Mouse (Mus musculus) spleen, adult 12 weeks (tissue): Measurements from ENCODE around the gene Vti1a.

Experiments
- DNase-seq: peaks from one replicate; pipeline ENCODE4 v3.0.0; 2022; ENCODE audit warnings: low spot score

Vti1a gene

DNA sequence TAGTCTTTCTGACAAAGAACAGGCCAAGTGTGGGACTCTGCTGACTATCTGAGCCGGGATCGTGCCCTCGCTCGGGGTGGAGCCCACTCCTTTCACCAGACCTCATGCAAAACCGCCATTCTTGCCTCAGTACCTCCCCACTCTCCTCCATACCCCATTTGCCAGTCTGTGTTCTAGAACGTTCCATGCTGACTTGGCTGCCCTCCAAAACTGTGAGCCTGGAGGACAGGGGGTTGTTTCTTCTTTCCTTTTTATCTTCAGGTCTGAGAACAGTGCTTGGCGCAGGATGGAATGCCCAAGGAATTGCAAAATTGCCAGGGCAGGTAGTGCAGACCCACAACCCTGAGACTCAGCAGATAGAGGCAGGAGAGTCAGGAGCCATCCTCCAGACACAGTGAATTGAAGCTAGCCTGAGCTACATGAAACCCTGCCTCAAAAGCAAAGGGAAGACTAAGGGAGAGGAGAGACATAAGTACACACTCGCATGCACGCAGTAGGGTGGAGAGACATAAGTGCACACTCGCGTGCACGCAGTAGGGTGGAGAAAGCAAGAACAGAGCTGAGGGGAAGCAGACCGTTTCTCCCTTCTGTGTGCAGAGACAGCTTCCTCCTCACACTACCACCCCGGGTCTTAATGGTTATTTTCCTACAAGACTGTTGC is 246.5 kb downstream of the Vti1a start:
- DNase-seq, result no peak

DNA sequence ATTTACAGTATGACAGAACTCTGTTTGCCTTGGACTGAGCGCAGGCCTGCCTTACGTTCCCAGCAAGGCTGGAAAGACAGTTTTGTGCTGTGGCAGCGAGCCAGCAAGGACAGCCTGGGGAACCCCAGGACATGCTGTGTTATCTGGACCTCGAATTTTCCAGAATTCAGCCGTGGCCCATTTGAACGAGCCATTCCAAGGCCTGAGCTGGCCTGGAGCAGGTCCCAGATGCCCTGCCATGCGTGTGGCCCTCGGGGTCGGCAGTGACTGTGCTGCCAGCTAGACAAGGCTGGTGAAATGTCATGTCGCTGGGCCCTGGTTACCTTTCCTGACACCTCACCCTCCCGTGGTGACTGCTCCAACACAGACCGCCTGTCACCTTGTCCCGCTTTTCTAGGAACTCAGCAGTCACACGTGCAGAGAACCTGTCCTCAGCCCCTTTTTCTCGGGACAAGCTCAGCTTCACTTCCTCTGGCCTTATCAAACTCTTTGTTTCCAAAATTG is 247.1 kb downstream of the Vti1a start:
- DNase-seq, result no peak

DNA sequence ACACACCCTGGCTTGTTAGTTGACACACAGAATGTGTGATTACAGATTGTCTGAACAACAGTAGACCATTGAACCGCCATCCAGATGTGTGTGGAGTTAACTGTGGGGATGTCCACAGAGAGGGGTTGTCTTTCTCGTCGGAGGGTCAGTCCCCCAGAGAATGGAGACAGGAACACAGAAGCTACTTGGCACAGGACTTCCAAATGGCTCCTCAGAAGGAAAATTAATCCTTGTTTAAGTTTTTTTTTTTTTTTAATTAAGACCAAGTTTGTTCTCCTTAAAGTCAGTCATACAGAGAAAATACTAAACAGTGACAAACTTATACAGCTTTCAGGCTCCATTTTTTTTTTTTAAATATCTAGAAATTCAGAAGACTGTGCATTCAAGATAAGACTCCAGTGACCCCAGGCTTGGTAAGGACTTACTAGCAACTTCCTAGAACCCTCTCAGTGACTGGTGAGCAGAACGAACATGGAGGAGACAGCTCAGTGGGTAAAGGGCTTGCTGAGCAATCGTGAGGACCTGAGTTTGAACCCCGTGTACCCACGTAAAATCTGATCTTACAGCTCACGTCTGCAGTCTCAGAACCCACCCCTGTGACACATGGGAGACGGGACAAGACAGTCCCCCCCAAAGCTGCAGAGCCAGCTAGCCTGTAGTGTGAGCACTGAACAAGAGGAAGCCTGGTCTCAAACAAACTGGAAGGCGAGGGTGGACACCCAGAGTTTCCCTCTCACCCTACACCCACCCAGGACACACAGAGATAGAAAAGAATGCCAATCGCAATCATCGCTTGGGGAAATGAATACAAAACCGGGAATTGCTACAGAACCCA is 248.2 kb downstream of the Vti1a start:
- no peak for DNase-seq

DNA sequence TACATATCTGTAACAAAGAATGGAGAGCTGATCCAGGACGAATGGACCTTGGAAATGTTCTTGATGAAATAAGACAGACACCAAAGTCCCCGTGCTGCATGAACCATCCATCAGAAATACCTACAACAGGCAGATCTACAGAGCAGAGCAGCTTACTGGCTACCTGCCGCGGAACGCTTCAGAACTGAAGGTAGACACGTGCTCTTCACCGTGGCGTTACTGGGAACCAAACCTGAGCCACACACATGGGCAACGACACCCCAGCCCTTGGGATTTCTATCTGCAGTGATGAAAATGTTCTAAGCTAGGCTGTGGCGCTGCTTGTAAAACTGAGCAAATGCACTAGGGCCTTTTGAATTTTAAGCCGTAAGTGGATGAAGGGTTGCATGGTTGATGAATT is 249.0 kb downstream of the Vti1a start:
- DNase-seq, result no peak

DNA sequence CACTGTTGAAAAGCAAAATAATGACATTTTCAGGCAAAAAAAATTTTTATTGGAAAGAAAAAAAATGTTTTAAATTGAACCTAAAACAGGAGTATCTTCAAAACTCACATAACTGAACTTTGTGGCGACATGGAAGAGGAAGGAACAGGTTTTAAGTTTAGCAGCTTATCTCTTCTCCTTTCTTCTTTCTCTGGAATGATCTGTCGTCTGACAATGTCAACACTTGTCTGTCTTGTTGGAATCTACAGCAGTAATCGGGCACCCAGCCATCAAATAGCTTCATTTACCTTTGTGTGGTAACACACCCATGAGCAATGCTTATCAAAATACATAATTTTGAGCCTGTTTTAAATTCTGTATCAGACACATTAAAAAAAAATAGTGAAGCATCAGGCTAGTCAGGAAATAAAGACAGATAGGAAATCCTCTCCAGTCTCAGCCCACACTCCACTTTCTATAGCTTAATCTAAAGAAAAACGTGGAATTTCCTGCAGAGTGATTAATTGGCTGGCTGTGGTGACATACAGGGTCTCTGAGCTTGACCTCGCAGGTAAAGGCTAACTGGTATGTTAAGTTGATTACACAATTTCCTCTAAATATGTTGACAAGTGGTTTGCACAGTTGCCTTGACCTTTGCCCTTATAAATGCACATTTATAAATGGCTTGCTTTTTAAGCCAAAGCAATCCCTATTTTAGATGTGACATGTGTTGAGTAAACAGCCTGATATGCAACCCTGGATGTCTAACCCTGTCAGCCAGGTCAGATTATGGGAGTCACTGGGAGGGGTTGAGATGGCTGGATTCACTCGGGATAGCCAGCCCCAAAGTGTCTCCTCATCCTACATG is 249.7 kb downstream of the Vti1a start:
- no peak for DNase-seq

DNA sequence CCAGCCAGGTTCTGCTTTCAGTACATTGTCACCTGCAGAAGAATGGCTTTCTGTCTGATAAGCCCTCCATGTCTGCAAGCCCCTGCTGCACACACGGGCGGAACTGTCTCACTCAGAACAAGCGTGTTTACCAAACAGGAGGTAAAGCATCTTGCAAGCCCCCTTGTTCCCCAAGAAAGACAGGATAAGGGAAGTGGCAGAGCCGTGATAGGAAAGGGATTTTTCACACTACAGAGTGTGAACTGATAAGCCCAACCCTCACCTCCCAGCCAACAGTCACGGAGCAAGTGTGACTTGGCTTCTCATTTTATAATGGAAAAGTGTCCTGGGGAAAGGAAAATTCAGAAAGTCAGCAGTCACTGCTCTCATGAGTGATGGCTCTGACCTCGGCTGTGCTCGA is 253.0 kb downstream of the Vti1a start:
- DNase-seq, result no peak

DNA sequence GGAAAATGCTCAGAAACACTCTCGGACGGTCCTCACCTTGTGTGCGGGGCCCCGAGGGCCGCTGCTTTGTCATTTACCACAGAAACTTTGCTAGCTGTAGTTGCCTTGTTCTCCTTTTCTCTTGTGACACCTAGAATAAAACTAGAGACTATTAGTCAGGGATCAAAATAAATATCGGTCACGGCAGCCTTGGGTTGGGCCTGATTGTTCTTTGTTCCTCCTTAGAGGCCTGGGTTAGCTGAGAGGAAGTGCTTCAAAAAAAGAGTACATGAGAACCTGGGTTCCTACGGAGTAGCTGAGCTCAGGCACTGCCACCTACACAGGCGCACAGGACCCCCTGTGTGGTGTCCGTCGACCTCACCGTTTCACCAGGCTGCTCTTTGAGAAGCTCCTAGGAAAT is 253.8 kb downstream of the Vti1a start:
- DNase-seq, result no peak

DNA sequence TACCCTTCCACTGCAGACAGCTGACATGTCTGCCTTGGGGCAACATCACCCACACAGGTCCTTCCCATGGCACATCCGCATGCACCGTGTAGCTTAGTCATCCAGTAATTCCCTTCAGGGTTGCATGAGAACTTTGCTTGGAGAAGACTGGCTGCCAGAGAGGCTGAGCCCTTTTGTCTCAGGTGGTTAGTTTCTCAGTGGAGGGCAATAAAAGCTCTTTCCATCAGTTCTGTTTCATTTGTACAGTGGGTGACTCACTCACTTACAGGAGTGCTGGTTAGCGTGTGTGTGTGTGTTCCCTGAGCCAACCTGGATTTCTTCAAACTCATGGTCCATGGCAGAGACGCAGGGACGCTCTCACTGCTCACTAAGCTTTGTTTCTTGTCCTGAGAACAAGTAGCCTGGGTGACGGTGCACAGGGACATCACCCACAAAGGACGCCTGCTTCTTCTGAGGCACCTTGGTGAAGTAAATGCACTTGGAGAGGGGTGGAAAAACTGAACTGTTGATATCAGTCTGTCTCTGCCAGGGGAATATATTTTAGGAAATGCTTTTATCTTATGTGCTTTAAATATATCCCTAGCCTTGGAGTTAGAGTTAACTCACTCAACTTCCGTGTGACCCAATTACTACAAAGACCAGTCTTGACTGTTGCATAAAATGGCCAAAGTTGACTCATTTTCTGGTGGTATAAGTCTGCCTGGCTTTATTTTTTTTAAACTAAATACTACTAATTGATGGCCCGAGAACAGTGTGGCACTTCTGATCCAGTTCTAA is 254.6 kb downstream of the Vti1a start:
- DNase-seq, result no peak

DNA sequence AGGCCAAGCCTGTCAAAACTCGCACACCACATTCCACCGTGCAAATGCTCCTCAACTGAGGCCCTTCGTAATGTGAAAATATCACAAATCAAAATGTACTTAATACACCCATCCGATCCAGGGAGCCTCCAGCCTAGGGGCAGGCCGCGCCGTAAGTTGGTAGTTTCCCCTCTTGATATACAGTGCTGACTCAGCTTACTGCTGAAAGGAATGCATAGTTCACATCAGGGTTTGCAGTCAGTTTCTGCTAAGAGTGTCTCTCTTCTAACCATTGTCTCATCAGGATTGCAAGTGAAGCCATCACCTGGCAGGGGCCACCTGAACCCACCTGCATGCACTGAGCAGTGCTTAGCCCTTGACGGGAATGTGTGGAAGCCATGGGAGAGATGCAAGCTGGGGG is 255.4 kb downstream of the Vti1a start:
- no peak for DNase-seq

DNA sequence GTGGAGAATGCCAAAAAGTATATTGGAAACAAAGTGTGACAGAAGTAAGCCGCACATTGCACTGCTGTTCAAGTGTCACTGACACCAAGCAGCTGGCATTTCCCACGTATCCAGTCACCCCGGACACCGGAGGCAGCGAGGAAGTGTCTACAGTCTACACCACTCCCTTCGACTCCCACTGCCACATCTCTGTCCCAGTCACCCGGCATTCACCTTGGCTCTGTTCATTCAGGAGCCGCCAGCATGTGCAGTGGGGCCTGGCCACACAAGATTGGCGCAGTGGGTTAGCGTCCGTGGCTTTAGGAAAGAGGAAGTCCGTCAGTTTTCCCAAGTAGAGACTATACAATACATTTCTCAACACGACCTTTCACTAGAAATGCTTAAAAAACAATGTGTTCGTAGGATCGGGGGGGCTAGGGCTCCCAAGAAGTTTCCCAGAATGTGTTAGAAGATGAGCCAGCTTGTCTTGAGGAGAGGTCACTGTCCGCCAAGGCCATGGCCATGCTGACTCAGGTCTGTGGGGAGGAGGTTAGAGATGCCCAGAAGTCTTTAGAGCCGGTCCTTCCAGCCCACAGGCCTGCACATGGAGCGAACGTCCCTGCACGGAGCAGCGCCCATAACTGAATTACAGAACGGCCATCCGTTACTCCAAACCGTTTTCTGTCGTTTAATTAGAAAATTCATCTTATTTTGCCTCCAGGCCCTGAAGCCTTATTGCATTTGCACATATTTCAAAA is 261.4 kb downstream of the Vti1a start:
- no peak for DNase-seq

DNA sequence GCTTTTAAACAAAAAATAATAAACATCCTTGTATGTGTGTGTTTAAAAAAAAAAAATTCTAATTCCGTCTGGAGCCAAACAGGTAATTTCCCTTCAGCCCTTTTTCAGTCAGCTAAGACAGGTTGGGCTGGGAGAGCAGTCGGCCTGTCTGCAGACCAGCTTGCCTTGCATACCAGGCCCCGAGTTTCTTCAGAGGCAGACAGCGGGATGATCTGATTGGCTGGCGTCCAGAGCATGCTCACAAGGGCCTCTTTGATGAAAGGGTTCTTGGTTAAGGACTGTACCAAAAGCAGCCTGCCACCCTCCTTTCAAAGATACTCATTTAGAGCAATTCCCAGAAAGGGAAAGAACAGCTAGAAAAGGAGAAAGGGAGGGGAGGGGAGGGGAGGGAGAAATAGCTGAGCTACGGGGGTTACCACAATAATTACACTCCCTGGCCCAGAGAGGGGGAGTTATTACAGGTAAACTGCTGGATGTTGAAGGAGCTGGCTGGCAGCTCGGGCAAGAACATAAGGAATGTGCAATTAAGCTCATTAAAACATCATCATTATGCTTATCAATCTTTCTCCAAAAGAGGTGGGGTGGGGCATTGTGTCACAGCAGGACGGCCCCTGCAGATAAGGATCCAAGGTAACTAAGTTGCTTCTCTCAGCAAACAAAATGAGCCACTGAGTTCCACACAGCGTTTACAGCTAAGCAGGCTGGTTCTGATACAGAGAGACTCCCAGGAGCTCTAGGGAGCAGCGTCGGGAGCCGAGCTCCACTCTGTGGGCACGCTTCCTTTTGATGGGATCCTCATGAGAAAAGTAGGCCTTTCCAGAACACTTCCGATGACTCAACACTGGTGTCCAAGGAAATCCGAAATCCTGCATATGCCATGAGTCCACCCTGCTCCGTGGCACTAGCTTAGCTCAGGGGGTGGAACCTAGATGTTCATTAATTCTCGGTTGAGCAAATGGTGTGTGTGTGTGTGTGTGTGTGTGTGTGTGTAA is 262.3 kb downstream of the Vti1a start:
- no peak for DNase-seq

DNA sequence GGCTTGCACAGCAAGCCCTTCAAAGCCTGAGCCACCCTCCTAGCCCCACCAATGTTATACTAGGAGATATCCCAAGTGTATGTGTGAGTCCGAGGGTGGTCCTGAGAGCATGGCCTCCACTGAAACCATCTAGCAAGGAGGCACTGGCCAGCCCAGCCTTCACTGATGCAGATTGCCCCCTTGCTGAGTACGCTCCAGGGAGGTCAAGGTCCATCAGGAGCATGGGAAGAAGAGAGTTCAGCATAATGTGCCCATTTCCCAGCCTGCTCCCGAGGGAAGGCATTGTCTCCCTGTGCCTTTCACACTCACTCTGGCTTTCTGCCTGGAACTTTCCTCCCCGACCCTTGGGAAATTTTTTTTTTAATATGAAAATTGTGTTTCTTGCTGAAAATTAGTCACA is 263.2 kb downstream of the Vti1a start:
- DNase-seq, result no peak

DNA sequence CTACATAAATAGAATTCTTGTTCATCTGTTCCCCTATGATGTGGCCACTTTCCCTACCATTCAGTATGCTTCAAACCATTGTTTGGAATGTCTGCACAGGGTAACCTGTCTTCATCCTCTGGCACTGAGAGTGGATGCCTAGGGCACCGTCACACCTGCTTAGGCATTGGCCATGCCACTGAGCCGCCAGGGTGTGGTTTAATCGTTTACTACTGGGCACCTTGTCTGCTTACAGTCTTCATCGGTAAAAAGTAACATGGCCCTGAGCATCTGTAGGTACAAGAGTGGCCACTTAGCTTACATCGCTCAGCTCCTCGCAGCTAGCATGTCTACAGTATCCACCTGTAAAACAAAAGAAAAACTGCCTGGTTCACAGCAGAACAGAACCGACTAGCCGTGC is 264.1 kb downstream of the Vti1a start:
- DNase-seq, result no peak

DNA sequence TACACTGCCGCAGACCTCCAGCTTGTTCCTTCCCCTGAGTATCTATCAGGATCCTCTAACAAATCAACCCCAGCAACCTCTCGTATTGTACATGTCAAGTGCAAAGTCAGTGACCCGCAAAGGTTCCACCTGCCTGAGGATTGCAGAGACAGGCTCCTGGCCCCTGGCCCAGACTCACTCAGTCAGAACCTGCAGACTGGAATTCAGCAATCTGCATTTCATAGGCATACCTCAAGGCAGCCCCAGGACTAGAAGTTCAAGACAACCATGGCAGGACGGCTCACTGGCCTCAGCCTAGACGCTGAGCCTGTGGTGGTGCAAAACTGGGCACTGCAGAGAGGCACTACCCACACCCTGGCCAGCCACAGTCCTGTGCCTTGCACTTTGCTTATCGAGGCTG is 264.6 kb downstream of the Vti1a start:
- DNase-seq, result no peak

DNA sequence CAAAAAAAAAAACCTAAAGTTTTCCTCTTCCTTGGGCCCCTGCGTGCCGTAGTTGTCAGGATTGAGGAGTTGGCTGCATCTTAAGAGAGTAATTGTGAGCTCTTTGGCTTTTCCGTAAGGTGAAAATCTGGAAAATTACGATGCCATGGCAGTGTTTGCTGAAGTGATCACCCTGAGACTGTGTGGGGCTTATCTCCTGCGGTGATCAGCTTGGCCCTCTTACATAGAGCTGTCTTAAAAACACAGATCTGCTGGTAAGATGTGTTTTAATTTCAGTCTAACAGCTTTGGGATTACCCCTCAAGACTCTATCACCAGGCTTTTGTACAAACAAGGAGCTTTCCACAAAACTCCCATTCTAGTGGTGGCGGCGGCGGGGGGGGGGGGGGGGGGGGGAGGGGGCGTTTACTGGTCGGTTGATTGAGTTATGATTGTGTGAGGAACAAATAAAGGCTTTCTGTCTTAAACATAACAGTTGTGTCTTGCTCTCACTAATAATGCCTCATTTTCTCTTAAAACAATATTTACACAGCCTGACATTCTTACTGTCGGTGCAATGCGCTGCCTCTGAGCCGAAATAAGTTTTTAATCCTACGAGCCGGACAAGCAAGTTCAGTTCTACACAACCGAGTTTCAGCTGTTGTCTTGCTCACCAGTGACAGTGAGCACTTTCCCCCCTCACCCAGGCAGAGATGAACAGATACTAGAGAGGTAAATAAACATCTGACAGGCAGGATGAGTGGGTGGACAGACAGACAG is 267.0 kb downstream of the Vti1a start:
- DNase-seq, result no peak

DNA sequence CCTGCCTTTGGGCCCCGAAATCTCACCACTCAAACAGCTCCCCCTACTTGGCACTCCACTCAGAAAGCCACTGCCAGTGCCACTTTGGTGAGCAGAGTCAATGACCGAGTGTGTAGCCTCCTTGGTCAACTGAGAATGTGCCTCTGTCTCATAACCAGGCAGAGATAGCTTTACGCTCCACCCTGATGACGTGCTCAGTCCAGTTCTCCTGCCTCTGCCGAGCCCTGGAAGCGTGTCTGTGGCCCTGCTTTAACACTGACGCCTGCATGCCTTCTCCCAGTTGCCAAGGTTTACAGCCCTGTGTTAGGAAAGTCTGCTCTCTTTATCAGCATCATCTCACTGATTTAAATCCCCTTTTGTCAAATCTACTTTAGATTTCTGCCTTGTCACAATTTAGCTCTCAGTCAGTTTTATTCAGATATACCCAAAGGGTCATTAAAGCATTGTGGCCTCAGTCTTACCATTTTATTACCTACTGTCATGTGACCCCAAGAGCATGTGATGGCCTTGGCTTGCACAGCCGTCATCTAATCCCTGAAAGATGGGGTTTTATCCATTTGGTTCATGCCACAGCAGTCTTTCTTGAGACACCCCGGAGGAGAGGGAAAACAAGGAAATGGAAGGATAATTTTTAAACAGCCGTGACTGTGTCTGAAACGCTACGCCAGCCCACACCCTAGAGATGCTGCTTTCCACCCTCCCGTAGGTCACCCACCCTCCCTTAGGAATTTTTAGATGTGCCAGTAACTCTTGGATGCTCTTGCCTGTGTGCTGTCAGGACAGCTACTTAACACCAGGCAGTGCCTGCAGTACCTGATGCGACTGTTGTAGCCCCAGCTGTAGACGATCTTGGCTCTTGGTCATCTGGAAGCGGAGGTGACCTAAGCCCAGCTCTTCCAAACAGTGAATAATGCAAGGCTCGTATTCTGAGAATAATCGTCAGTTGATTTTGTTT is 269.5 kb downstream of the Vti1a start:
- DNase-seq, result no peak

DNA sequence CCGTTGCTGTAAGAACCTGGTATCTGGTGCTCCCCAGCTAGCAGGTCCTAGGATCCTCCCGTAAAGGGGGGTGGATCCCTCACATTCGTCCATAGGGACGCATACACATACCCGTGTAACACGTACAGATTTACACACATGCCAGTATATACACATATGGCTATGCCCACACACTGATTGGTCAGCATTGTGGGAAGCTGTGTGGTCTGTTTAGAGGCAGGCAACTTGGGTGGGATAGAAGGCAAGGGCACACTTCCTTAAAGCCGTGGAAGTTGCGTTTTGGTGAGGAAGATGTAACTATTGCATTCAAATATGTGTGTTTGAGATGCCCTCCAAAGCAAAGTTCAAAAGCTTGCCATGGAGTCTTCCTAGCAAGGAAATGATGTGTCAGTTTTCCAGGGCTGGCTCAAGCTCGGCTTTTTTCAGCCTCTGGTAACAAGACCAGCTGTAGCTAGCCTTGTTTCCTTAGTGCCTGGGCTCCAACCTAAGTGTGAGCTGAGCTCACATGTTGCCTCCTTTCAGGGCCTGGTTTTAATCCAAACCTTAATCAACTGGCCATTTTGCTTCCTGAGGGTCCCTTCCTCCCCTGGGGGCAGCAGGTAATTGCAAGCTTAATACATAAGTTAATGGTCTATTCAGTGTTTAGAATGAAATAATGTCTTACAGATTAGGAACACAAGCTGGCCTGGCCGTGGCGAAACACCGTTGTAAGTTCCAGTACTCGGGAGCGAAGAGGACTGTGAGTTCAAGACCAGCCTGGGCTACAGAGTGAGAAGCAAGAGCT is 271.7 kb downstream of the Vti1a start:
- DNase-seq, result no peak
